In the genomic region with DNA sequence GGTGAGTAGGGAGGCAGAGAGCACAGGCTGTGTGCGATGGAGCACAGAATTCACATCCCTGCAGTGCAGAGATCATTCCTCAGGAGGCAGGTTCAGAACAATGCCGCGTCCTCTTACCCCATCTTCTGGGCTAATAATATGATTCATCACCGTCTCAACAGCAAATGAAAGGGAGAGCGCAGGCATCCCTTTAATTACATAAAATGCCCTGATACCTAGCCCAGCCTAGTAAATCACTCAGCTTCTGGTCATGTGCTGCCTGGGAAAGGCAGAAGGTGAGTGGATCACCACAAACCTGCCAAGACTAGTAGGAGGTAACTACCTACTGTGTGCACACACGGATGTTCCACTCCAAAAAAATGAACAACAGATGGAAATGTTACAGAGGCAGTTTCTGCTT, we compare ENCODE assay signal across 31 mouse cellular contexts. TPM values are rescaled to one million over a fixed set of nuclear protein-coding genes. Genes with fewer than 3 reads are reported as not detected.
"Had no signal": no experiment of that assay in that cellular context is flagged by ENCODE, and none has a peak within 500 bp of the region (broad histone marks: within the 10 kb centered on the region; RNA-seq: fewer than 3 reads in every experiment).

No protein-coding gene starts in this region.

- H3K27ac ChIP-seq: heart, adult 2 months; heart, embryonic 10.5 days; hindbrain, embryonic 10.5 days; hindbrain, embryonic 14.5 days; intestine, embryonic 15.5 days; kidney, embryonic 15.5 days; left cerebral cortex, adult 2 months; limb, embryonic 10.5 days; limb, embryonic 12.5 days; liver, embryonic 13.5 days; liver, embryonic 15.5 days had no signal

- H3K4me3 ChIP-seq: heart, adult 2 months; heart, embryonic 10.5 days; heart, embryonic 12.5 days; hindbrain, embryonic 10.5 days; hindbrain, embryonic 12.5 days; intestine, embryonic 15.5 days; kidney, embryonic 15.5 days; left cerebral cortex, adult 2 months; limb, embryonic 10.5 days; limb, embryonic 12.5 days; liver, embryonic 13.5 days; liver, embryonic 15.5 days had no signal

- DNase-seq: gastrocnemius, postnatal 10 days; gastrocnemius, postnatal 25 days; heart, adult 2 months; heart, postnatal 10 days; heart, postnatal 4 days; kidney, adult 2 months; kidney, adult 9 months; kidney, postnatal 10 days; kidney, postnatal 25 days; kidney, postnatal 4 days; liver; liver, embryonic 13.5 days had no signal

RNA-seq across cellular contexts. Expression of a gene that starts 57.0 kb away (rescaled TPM):
- total RNA-seq: gastrocnemius, adult 18-20 months; gastrocnemius, postnatal 10 days; gastrocnemius, postnatal 25 days; gastrocnemius, postnatal 4 days; granulocyte monocyte progenitor cell, adult 5-6 weeks; heart, adult 2 months; heart, postnatal 10 days; heart, postnatal 25 days; heart, postnatal 4 days; layer of hippocampus, adult 8-10 months; layer of hippocampus, postnatal 25 days; left cerebral cortex, adult 2 months; left cerebral cortex, postnatal 14 days; left cerebral cortex, postnatal 36 days had no signal
